Mouse (Mus musculus): ENCODE measurements around the gene Vps53. TPM values are rescaled to one million over a fixed set of nuclear protein-coding genes. Genes with fewer than 3 reads are reported as not detected.
A peak's percentile ranks its signal among the peaks of the same experiment; 100 is the strongest.
"Not testable (repeated sequence)": the region's sequence is repeated elsewhere in the genome, so short reads cannot be mapped to it uniquely, and the experiment has no call there.

Gene Vps53
- polyA plus RNA-seq (2016; fragmentation: Nextera tagmentation; extraction: Ambion mirVana): 49.7 and 52.8 TPM in 2 replicates

- peak within 1 kb of the TSS; percentile 78 for H3K9ac ChIP-seq (replicated peaks)
- H3K27ac ChIP-seq (replicated peaks): peak within 1 kb of the TSS; percentile 62
- WGBS: under 1% methylated on average over 37 of the region's 37 CpGs
- H3K36me3 ChIP-seq: peaks cover 8% of the 10 kb centered on the region; the same call in 1 of the 2 replicates
- peak; percentile 82 for ATAC-seq (ENCODE audit: low FRiP score, low read depth)
- H3K9me3 ChIP-seq: no peaks in the 10 kb centered on the region
- peaks cover 15% of the 10 kb centered on the region for H3K4me1 ChIP-seq
- peak within 1 kb of the TSS; percentile 70 for H3K4me3 ChIP-seq
- no peaks in the 10 kb centered on the region for H3K27me3 ChIP-seq
- H3K4me2 ChIP-seq (replicated peaks): peak within 1 kb of the TSS; percentile 93
These were observed at the start of gene Vps53, which contains the start of gene Fam57a for GRCm38 (mm10) chr11:76179495-76180145. Gene Vps53, minus strand, starts transcription at chr11:76179647. Gene Fam57a, plus strand, starts transcription at chr11:76179671.

GRCm38 (mm10) chr11:76225051-76225450 is 45.6 kb upstream of the Vps53 start:
- H3K27ac ChIP-seq (replicated peaks): no peak overlapping the region
- no peaks in the 10 kb centered on the region for H3K27me3 ChIP-seq
- peaks cover 43% of the 10 kb centered on the region for H3K36me3 ChIP-seq
- H3K9ac ChIP-seq (replicated peaks): no peak overlapping the region
- no peaks in the 10 kb centered on the region for H3K4me1 ChIP-seq
- ATAC-seq (ENCODE audit: low FRiP score, low read depth): no peak
- H3K4me3 ChIP-seq: no peak overlapping the region
- no peaks in the 10 kb centered on the region for H3K9me3 ChIP-seq
- H3K4me2 ChIP-seq (replicated peaks): no peak overlapping the region

- Histone ChIP-seq H3K36me3 (peaks cover 46% of the 10 kb centered on the region), H3K4me3 (no peak overlapping the region), H3K27ac (replicated peaks) (no peak overlapping the region), H3K9ac (replicated peaks) (no peak overlapping the region), H3K4me1 (no peaks in the 10 kb centered on the region), H3K4me2 (replicated peaks) (no peak overlapping the region), H3K27me3 (no peaks in the 10 kb centered on the region), H3K9me3 (no peaks in the 10 kb centered on the region)
- no peak for ATAC-seq (ENCODE audit: low FRiP score, low read depth)
- WGBS: 92% methylated on average over 5 of the region's 5 CpGs
These were observed 45.2 kb upstream of the Vps53 start for GRCm38 (mm10) chr11:76224631-76225030.

- under 1% methylated on average over 35 of the region's 35 CpGs for WGBS
- H3K9me3 ChIP-seq: no peaks in the 10 kb centered on the region
- peak within 1 kb of the TSS; percentile 71 for H3K4me3 ChIP-seq
- peak within 1 kb of the TSS; percentile 82 for H3K9ac ChIP-seq (replicated peaks)
- H3K36me3 ChIP-seq: peaks cover 44% of the 10 kb centered on the region
- peak; percentile 97 for ATAC-seq (ENCODE audit: low FRiP score, low read depth)
- H3K27ac ChIP-seq (replicated peaks): peak within 1 kb of the TSS; percentile 81
- H3K27me3 ChIP-seq: no peaks in the 10 kb centered on the region
- peak within 1 kb of the TSS; percentile 79 for H3K4me2 ChIP-seq (replicated peaks)
- peaks cover 6% of the 10 kb centered on the region for H3K4me1 ChIP-seq
These were observed 37.9 kb upstream of the Vps53 start, which contains the start of the genes Dbil5 and Gemin4 for GRCm38 (mm10) chr11:76217390-76217800. Gene Dbil5, plus strand, starts transcription at chr11:76217608. Gene Gemin4, minus strand, starts transcription at chr11:76217664.

- Histone ChIP-seq H3K9ac (replicated peaks) (peak overlapping the region; percentile 82), H3K4me1 (peaks cover 6% of the 10 kb centered on the region), H3K4me2 (replicated peaks) (peak overlapping the region; percentile 79), H3K4me3 (peak overlapping the region; percentile 71), H3K9me3 (no peaks in the 10 kb centered on the region), H3K27ac (replicated peaks) (peak overlapping the region; percentile 81), H3K36me3 (peaks cover 44% of the 10 kb centered on the region), H3K27me3 (no peaks in the 10 kb centered on the region)
- ATAC-seq (ENCODE audit: low FRiP score, low read depth): peak; percentile 41; the same call in 1 of the 2 replicates
- 4% methylated on average over 33 of the region's 33 CpGs for WGBS
These were observed 37.4 kb upstream of the Vps53 start for GRCm38 (mm10) chr11:76216681-76217389.

- H3K27me3 ChIP-seq: no peaks in the 10 kb centered on the region
- peak overlapping the region; percentile 71 for H3K4me3 ChIP-seq
- WGBS: 95% methylated on average over 5 of the region's 5 CpGs
- 0 out of 2 replicates have a peak overlapping the region, but pooled peaks have one; percentile 82 for H3K9ac ChIP-seq (replicated peaks)
- no peaks in the 10 kb centered on the region for H3K9me3 ChIP-seq
- ATAC-seq (ENCODE audit: low FRiP score, low read depth): no peak
- H3K36me3 ChIP-seq: peaks cover 42% of the 10 kb centered on the region
- H3K27ac ChIP-seq (replicated peaks): no peak overlapping the region
- peaks cover 6% of the 10 kb centered on the region for H3K4me1 ChIP-seq
- H3K4me2 ChIP-seq (replicated peaks): peak overlapping the region; percentile 79
These were observed 36.6 kb upstream of the Vps53 start for GRCm38 (mm10) chr11:76216049-76216540.

GRCm38 (mm10) chr11:76215011-76215410 is 35.6 kb upstream of the Vps53 start:
- no peak overlapping the region for H3K9ac ChIP-seq (replicated peaks)
- 94% methylated on average over 2 of the region's 2 CpGs for whole genome bisulfite sequencing
- peaks cover 42% of the 10 kb centered on the region for H3K36me3 ChIP-seq
- H3K27ac ChIP-seq (replicated peaks): no peak overlapping the region
- ATAC-seq (ENCODE audit: low FRiP score, low read depth): no peak
- no peaks in the 10 kb centered on the region for H3K27me3 ChIP-seq
- H3K4me2 ChIP-seq (replicated peaks): no peak overlapping the region
- no peak overlapping the region for H3K4me3 ChIP-seq
- peaks cover 6% of the 10 kb centered on the region for H3K4me1 ChIP-seq
- no peaks in the 10 kb centered on the region for H3K9me3 ChIP-seq

- 22% methylated on average over 5 of the region's 5 CpGs for WGBS
- Histone ChIP-seq H3K4me3 (no peak overlapping the region), H3K27ac (replicated peaks) (no peak overlapping the region), H3K9me3 (no peaks in the 10 kb centered on the region), H3K4me2 (replicated peaks) (no peak overlapping the region), H3K36me3 (peaks cover 49% of the 10 kb centered on the region), H3K4me1 (peaks cover 6% of the 10 kb centered on the region), H3K9ac (replicated peaks) (no peak overlapping the region), H3K27me3 (no peaks in the 10 kb centered on the region)
- ATAC-seq (ENCODE audit: low FRiP score, low read depth): no peak
These were observed 34.4 kb upstream of the Vps53 start for GRCm38 (mm10) chr11:76213841-76214240.

GRCm38 (mm10) chr11:76211595-76211994 is 32.1 kb upstream of the Vps53 start:
- not testable (repeated sequence) for ATAC-seq (ENCODE audit: low FRiP score, low read depth); H3K9me3 ChIP-seq; H3K4me2 ChIP-seq (replicated peaks); H3K4me3 ChIP-seq; H3K9ac ChIP-seq (replicated peaks); H3K4me1 ChIP-seq; H3K27ac ChIP-seq (replicated peaks); H3K27me3 ChIP-seq
- peaks cover 70% of the 10 kb centered on the region for H3K36me3 ChIP-seq
- WGBS: 97% methylated on average over 5 of the region's 6 CpGs

- no peaks in the 10 kb centered on the region for H3K27me3 ChIP-seq
- no peaks in the 10 kb centered on the region for H3K4me1 ChIP-seq
- peaks cover 82% of the 10 kb centered on the region for H3K36me3 ChIP-seq
- no peak overlapping the region for H3K9ac ChIP-seq (replicated peaks)
- 91% methylated on average over 13 of the region's 13 CpGs for WGBS
- H3K27ac ChIP-seq (replicated peaks): no peak overlapping the region
- H3K4me2 ChIP-seq (replicated peaks): no peak overlapping the region
- no peak overlapping the region for H3K4me3 ChIP-seq
- H3K9me3 ChIP-seq: no peaks in the 10 kb centered on the region
- ATAC-seq (ENCODE audit: low FRiP score, low read depth): no peak
These were observed 31.0 kb upstream of the Vps53 start for GRCm38 (mm10) chr11:76210228-76210985.

- no peak for ATAC-seq (ENCODE audit: low FRiP score, low read depth)
- no peaks in the 10 kb centered on the region for H3K27me3 ChIP-seq
- no peak overlapping the region for H3K4me3 ChIP-seq
- no peak overlapping the region for H3K27ac ChIP-seq (replicated peaks)
- no peak overlapping the region for H3K4me2 ChIP-seq (replicated peaks)
- peaks cover 9% of the 10 kb centered on the region for H3K4me1 ChIP-seq
- peaks cover 57% of the 10 kb centered on the region for H3K36me3 ChIP-seq
- no peak overlapping the region for H3K9ac ChIP-seq (replicated peaks)
- WGBS: 93% methylated on average over 5 of the region's 5 CpGs
- H3K9me3 ChIP-seq: no peaks in the 10 kb centered on the region
These were observed 27.3 kb upstream of the Vps53 start for GRCm38 (mm10) chr11:76206793-76207192.
